Mouse (Mus musculus): ENCODE results near the gene Hjurp.

- TF ChIP-seq CTCF (IDR thresholded peaks at IDR 0.05; ENCODE audit: control insufficient read depth, insufficient read depth, insufficient replicate concordance, low read depth, low read length), result no peak
- TF ChIP-seq POLR2A (IDR thresholded peaks at IDR 0.05; ENCODE audit: control insufficient read depth, low read depth, low read length), result no peak
Observed at GRCm38 (mm10) chr1:88256886-88257663, 20.4 kb downstream of the Hjurp start.
